Mouse (Mus musculus): Measurements from ENCODE around the gene B3galt2. TPM values are rescaled to one million over a fixed set of nuclear protein-coding genes. Genes with fewer than 3 reads are reported as not detected.

The B3galt2 gene
- total and polyA plus RNA-seq, 3 experiments: 0.01 to 0.04 TPM; not detected in 1

DNA sequence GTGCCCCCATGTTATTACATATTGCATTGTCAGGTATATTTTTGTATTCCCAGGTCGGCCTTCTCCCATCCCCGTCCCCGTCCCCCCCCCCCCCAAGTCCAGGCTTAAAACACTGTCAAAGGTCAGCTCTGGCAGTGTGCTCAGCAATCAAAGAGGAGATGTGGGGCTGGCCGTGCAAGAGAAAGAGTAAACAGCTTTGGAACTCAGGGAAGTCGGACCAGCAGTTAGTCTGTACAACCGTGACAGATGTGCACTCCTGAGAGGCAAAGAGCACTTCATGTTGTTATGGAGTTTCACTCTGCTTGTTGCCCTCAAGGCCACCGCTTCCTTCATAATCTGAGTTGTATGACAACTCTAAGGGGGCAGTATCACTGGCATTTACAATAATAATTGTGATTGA lies 9.1 kb upstream of the B3galt2 start:
- H3K9ac ChIP-seq (ENCODE audit: control insufficient read depth, low read depth, low read length, poor library complexity, severe bottlenecking): no peak overlapping the region
- TF ChIP-seq MAFK (IDR thresholded peaks at IDR 0.05; ENCODE audit: borderline replicate concordance, low read depth, low read length) (no peak), NELFE (IDR thresholded peaks at IDR 0.05; ENCODE audit: low read depth, low read length) (no peak), MEF2A (IDR thresholded peaks at IDR 0.05; ENCODE audit: extremely low read depth, insufficient replicate concordance, low read depth, low read length, poor library complexity, severe bottlenecking) (no peak), MYB (IDR thresholded peaks at IDR 0.05; ENCODE audit: low read depth, low read length) (no peak), RCOR1 (IDR thresholded peaks at IDR 0.05; ENCODE audit: low read depth, low read length) (no peak), ZKSCAN1 (IDR thresholded peaks at IDR 0.05; ENCODE audit: low read depth, low read length) (no peak), TBP (IDR thresholded peaks at IDR 0.05; ENCODE audit: low read depth, low read length) (no peak), BHLHE40 (IDR thresholded peaks at IDR 0.05; ENCODE audit: borderline replicate concordance, low read depth, low read length) (no peak), MAZ (IDR thresholded peaks at IDR 0.05; ENCODE audit: low read depth, low read length) (no peak), JUND (IDR thresholded peaks at IDR 0.05; ENCODE audit: low read depth, low read length) (no peak), GABPA (IDR thresholded peaks at IDR 0.05; ENCODE audit: low read depth, low read length) (no peak), E2F4 (IDR thresholded peaks at IDR 0.05; ENCODE audit: borderline replicate concordance, low read depth, low read length) (no peak), CHD2 (IDR thresholded peaks at IDR 0.05; ENCODE audit: low read length) (no peak), ELF1 (IDR thresholded peaks at IDR 0.05; ENCODE audit: low read depth, low read length) (no peak), CHD1 (IDR thresholded peaks at IDR 0.05; ENCODE audit: low read depth, low read length) (no peak), USF1 (IDR thresholded peaks at IDR 0.05; ENCODE audit: low read depth, low read length) (no peak)
- no peaks in the 10 kb centered on the region for H3K4me1 ChIP-seq (ENCODE audit: control insufficient read depth in 1 of 2, insufficient read depth in 2 of 2, low read length in 2 of 2)
- DNase-seq (ENCODE audit: low read depth, low spot score): no peak
- no peaks in the 10 kb centered on the region; the same call in 1 of the 2 replicates for H3K79me2 ChIP-seq (ENCODE audit: control insufficient read depth, insufficient read depth, low read length, poor library complexity)
- no peaks in the 10 kb centered on the region for H3K27me3 ChIP-seq (ENCODE audit: control insufficient read depth in 1 of 2, insufficient read depth in 2 of 2, low read length in 2 of 2)
- no peaks in the 10 kb centered on the region for H3K9me3 ChIP-seq (replicated peaks; ENCODE audit: insufficient read depth, low read length)
- no peak overlapping the region for H3K27ac ChIP-seq (ENCODE audit: control insufficient read depth, low read depth, low read length)
- H3K36me3 ChIP-seq (ENCODE audit: control insufficient read depth in 1 of 2, insufficient read depth in 2 of 2, low read length in 2 of 2): peaks cover 1 to 23% of the 10 kb centered on the region in 2 experiments; a peak in 3 of 4 replicates
- H3K4me3 ChIP-seq (ENCODE audit: control insufficient read depth in 1 of 2, insufficient read depth in 1 of 2, low read depth in 2 of 2, low read length in 2 of 2): no peak overlapping the region

DNA sequence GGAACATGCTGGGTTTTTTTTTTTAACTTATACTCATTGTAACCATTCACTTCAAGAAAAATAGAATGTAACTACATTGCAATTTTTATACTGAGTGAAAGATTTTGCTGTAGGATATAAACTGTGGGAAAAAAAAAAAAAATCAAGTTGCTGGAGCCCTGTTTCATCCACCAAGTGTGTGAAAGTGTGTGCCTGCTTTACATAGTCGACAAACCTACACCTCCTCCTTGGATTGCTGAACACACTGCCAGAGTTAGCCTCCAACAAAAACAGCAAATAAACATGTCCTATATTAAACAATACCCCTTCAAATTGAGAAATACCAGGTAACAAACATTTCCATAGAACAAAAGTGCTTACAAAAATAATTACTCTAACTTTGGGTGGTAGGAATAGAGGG lies 8.1 kb upstream of the B3galt2 start:
- H3K4me3 ChIP-seq (ENCODE audit: control insufficient read depth in 1 of 2, insufficient read depth in 1 of 2, low read depth in 2 of 2, low read length in 2 of 2): no peak overlapping the region
- no peak for DNase-seq (ENCODE audit: low read depth, low spot score)
- TF ChIP-seq UBTF (IDR thresholded peaks at IDR 0.05; ENCODE audit: borderline replicate concordance, insufficient read depth, low read depth, low read length): no peak
- TF ChIP-seq JUND (IDR thresholded peaks at IDR 0.05; ENCODE audit: low read depth, low read length): no peak
- TF ChIP-seq TBP (IDR thresholded peaks at IDR 0.05; ENCODE audit: low read depth, low read length): no peak
- TF ChIP-seq USF2 (IDR thresholded peaks at IDR 0.05; ENCODE audit: borderline replicate concordance in 1 of 2, insufficient read depth in 1 of 2, low read depth in 1 of 2, low read length in 2 of 2): no peak
- no peak for TF ChIP-seq ZKSCAN1 (IDR thresholded peaks at IDR 0.05; ENCODE audit: low read depth, low read length)
- TF ChIP-seq MAFK (IDR thresholded peaks at IDR 0.05; ENCODE audit: borderline replicate concordance, low read depth, low read length): no peak
- no peak for TF ChIP-seq MAZ (IDR thresholded peaks at IDR 0.05; ENCODE audit: low read depth, low read length)
- TF ChIP-seq ZMIZ1 (IDR thresholded peaks at IDR 0.05; ENCODE audit: low read depth, low read length): no peak
- TF ChIP-seq POLR2AphosphoS5 (IDR thresholded peaks at IDR 0.05; ENCODE audit: borderline replicate concordance, low read depth, low read length): no peak
- TF ChIP-seq GATA1 (IDR thresholded peaks at IDR 0.05; ENCODE audit: low read depth, low read length): no peak
- no peak for TF ChIP-seq CHD1 (IDR thresholded peaks at IDR 0.05; ENCODE audit: low read depth, low read length)
- TF ChIP-seq SIN3A (IDR thresholded peaks at IDR 0.05; ENCODE audit: low read length): no peak
- no peak for TF ChIP-seq TAL1 (IDR thresholded peaks at IDR 0.05; ENCODE audit: low read length)
- TF ChIP-seq MYC (IDR thresholded peaks at IDR 0.05; ENCODE audit: low read depth, low read length): no peak
- no peak for TF ChIP-seq MAX (IDR thresholded peaks at IDR 0.05; ENCODE audit: low read length)
- no peak for TF ChIP-seq POLR2AphosphoS2 (IDR thresholded peaks at IDR 0.05; ENCODE audit: low read length)
- TF ChIP-seq MXI1 (IDR thresholded peaks at IDR 0.05; ENCODE audit: low read depth, low read length): no peak
- TF ChIP-seq ELF1 (IDR thresholded peaks at IDR 0.05; ENCODE audit: low read depth, low read length): no peak
- TF ChIP-seq MYB (IDR thresholded peaks at IDR 0.05; ENCODE audit: low read depth, low read length): no peak

More for the DNA sequence above, 8.1 kb upstream of the B3galt2 start:
- Histone ChIP-seq H3K36me3 (ENCODE audit: control insufficient read depth in 1 of 2, insufficient read depth in 2 of 2, low read length in 2 of 2) (peaks cover 5 to 20% of the 10 kb centered on the region in 2 experiments; a peak in 3 of 4 replicates), H3K79me2 (ENCODE audit: control insufficient read depth, insufficient read depth, low read length, poor library complexity) (no peaks in the 10 kb centered on the region; the same call in 1 of the 2 replicates), H3K27me3 (ENCODE audit: control insufficient read depth in 1 of 2, insufficient read depth in 2 of 2, low read length in 2 of 2) (no peaks in the 10 kb centered on the region), H3K27ac (ENCODE audit: control insufficient read depth, low read depth, low read length) (no peak overlapping the region), H3K4me1 (ENCODE audit: control insufficient read depth in 1 of 2, insufficient read depth in 2 of 2, low read length in 2 of 2) (no peaks in the 10 kb centered on the region), H3K9me3 (replicated peaks; ENCODE audit: insufficient read depth, low read length) (no peaks in the 10 kb centered on the region), H3K9ac (ENCODE audit: control insufficient read depth, low read depth, low read length, poor library complexity, severe bottlenecking) (no peak overlapping the region)
